Mouse (Mus musculus) urinary bladder, postnatal 10 days (tissue): ENCODE data around the gene Cd99l2.
"Not testable (repeated sequence)": the region's sequence is repeated elsewhere in the genome, so short reads cannot be mapped to it uniquely, and the experiment has no call there.

Experiments
- DNase-seq: peaks from one replicate; pipeline ENCODE4 v3.0.0; 2022; ENCODE audit warnings: low spot score

Cd99l2 gene

DNA sequence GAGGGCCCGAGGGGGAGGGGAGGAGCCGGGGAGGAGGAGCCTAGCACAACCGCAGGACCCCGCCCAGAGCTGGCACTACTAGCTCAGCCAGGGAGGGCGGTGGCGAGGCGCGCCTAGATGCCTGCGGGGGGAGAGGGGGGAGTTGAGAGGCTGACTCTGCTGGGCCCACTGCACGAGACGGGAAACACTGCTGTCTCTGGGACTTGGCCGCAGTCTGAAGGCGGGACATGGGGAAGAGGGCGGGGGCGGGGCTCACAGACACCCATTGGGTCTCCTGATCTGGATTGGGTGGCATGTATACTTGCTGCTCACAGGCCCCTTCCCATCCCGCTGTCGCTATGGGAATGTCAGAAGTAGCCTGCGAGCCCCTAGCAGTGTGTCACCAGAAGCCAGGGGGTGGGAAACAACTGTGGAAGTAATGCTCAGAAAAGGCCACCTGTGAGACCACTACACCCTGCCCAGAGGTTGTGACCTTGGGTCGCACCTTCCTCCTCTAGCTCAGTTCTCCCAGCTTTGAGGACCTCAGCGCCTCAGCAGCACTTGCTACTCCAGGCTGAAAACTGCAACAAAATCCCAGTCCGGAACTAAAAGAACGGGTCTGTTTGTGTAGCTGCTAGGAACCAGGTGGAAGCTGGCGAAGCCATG lies at the start of gene Cd99l2:
TSS of gene Cd99l2 (minus strand) at position 216 of the 645 bp plus-strand sequence.
- peak; percentile 33 for DNase-seq

DNA sequence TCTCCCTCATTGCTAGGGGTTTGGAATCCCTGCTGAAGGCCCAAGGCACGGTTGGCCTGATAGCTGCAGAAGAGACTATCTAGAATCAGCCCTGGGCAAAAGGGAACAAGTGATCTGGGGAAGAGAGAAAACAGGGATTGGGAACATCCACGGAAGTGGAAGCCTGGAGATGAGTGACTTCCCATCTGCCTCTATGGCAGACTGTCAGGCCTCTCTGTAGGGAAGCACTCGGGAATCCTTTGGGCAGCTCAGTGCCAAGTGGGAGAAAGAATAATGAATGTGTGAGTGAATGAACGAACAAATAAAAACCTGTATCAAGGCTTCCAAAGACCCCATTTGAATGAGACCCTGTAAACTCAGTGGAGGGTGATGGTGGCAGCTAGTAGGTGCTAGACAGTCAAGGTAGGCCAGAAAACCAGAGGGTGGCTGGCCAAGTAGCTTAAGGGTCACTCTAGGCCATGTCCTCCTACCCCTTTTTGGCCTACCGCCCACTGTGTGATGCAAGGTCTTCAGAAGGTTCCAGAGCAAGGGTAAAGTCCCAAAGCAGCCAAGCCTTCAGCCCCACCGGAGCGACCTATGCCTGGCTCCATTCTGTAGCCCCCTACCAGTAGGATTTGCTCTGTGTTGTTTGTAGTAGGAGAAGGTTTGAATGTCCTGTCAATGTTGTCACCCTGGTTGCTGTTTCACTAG lies 48.3 kb upstream of the Cd99l2 start:
- DNase-seq: no peak

DNA sequence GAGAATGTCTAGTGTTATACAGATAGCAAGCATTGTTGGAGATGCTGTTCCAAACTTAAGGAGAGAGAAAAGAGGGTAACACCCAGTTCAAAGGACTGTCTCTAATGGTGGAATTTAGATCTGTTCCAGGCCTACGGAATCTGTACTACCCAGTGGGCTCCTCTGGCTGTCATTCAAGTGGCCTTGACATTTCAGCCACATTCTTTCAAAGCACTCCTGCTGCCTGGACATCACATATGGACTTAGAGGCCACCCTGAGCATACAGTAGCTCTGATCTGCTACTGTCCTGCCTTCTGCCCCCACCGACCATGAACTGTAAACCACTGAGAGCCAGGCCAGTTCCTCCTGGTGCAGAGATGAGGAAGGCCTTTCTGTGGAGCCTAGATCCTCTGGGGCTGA lies 45.1 kb upstream of the Cd99l2 start:
- no peak for DNase-seq

DNA sequence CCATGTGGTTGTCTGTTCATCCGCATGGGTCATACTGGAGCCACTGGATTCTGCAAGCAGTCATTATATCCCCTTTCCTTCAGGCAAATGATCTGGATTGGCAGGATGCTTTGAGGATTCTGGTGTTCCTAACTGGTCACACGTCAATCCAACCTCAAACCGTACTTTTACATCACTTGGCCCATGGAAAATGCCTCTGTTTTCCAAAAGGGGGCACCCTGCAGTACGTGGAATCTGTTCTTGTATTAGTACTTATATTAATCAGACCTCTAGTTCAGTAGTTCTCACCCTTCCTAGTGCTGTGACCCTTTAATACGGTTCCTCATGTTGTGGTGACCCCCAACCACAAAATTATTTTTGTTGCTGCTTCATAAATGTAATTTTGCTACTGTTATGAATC lies 41.5 kb upstream of the Cd99l2 start:
- DNase-seq: no peak

DNA sequence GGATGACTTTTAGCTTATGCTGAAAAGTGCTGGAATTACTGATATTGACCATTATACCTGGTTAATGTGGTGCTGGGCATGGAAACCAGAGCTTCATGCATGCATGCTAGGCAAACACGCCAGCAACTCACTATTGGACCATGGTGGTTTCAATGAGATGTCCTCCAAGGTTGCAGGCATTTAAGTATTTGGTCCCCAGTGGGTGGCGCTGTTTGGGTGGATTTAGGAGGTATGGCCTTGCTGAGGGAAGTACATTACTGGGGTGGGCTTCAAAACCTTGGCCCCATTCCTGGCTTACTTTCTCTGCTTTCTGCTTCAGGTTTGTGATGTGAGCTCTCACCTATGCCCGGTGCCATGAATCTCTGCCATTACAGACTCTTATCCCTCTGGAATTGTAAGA lies 40.0 kb upstream of the Cd99l2 start:
- DNase-seq: no peak

DNA sequence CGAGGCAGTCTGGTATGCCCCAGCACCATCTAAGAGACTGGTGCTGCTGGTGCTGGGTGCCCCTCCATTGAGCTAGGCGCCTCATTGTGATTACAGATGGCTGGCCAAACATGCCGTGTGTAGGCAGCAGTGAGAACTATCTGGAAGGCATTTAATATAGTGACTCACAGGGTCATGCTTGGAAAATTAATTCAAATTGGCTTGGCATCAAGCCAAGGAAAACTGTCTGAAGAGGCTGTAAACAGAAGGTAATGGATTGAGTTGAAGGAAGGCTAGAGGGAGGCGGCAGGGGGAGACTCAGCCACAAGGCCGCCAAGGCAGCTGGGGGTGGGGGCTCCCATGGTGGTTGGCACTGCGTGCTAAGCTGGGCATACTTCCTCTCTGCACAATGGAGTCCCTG lies 36.0 kb upstream of the Cd99l2 start:
- no peak for DNase-seq

DNA sequence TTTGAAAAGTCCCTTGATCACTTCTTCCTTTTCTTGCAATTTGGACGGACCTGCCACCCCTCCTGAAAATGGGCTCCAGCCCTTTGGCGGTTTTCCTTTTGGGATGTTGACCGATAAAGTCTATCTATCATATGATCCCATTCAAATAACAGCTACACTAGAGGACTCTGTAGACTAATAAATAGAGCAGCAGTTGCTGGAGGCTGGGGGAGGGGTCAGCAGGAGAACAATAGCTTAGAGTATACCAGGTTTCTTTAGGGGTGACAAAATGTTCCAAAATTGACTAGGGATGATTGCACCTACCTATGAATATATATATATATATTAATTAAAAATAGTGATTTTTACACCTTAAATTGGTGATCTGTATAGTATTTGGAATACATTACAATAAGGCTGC lies 35.5 kb upstream of the Cd99l2 start:
- DNase-seq: no peak

DNA sequence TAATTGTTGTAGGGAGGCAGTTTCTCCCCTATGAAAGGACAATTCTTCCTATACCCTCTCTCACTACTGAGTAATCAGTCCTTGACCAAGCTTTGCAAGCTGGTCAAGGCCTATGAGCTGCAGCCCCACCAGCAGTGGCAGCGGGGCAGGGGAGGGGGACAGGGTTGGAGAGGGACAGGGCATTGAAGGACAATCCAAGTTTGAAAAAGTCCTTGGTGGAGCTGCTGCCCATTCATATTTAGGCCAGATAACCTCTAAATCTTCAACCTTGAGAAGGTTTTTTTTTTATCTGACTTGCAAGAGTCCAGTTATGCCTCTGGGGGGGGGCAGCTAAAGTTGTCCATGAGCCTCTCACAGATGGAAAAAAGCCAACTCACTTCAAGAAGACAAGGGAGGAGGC lies 34.8 kb upstream of the Cd99l2 start:
- DNase-seq: no peak

DNA sequence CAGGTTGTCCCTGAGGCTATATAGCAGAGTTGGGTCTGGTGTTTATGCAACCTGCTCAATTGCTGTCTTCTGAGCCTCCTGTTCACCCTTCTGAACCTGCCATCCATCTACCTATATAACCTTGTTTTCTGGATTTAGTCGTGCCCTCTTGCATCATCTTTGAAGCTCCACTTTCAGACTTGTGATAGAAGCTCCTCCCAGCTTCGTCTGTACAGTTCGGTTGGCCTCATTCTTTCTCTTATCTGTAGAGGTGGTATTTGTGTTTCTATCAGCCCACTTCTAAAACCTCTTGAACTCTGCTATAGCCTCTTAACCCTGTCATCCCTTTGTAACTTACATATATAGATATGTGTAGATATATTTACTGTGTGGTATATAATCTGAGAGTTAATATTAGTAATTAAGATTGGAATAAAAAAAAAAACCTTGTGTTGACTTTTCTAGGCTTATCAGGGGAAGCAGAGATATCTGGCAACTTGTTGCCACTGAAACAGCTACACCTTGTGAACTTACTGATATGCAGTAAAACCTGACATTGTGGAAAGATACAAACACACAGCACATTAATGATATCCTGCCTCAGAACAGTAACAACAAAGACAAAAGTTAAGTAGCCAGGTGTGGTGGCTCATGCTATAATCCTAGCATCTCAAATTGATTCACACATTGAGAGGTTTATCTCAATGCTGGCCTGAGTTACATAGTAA lies 33.1 kb upstream of the Cd99l2 start:
- DNase-seq: no peak

DNA sequence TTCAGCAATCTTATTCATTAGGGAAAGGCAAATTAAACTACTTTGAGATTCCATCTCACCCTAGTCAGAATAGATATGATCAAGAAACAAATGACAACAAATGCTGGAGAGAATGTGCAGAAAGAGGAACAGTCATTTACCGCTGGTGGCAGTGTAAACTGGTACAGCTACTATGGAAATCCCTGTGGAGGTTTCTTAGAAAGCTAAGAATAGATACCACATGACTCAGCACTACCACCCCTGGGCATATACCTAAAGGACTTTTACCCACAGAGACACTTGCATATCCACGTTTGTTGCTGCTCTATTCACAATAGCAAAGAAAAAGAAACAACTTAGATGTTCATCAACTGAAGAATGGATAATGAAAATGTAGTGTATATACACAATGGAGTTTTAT lies 31.7 kb upstream of the Cd99l2 start:
- DNase-seq: no peak

DNA sequence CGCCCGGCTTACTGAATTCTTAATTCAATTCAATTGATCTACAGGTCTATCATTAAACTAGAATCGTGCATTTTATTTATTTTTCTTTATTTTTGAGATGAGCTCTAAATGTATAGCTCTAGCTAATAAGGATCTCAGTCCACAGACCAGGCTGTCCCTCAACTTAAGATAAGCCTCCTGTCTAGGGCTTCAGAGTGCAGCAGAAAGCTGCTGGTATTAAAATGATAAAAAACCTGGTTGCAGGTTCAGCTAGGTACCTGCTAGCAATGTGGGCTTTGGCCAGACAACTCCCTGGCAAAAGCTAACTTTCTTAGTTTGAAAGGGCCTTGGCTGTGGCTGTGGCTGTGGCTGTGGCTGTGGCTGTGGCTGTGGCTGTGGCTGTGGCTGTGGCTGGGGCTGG lies 30.2 kb upstream of the Cd99l2 start:
- DNase-seq: no peak

DNA sequence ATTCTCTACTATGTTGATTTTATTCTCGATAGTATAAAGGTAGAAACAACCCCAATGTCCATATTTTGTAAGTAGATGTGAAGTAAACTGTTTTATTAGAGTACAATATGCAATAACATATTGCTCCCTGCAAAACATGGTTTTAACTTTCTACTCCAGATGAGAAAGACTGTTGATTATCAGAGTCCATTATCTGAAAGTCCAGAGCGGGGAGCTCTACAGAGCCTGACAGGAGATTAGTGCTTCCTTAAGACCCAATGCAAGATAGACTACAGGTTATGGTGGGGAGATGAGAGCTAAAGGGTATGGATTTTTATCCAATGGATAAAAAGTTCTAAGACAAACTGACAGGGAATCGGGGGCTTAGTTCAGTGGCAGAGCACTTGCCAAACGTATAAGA lies 26.6 kb upstream of the Cd99l2 start:
- no peak for DNase-seq

DNA sequence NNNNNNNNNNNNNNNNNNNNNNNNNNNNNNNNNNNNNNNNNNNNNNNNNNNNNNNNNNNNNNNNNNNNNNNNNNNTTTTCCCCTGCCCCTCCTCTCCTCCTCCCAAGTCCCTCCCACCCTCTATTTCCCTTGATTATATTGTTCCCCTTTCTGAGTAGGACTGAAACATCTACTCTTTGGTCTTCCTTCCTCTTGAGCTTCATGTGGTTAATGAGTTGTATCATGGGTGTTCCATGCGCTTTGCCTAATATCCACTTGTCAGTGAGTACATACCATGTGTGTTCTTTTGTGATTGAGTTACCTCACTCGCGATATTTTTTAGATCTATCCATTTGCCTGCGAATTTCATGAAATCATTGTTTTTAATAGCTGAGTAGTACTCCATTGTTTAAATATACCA lies 13.9 kb upstream of the Cd99l2 start:
- DNase-seq: not testable (repeated sequence)

DNA sequence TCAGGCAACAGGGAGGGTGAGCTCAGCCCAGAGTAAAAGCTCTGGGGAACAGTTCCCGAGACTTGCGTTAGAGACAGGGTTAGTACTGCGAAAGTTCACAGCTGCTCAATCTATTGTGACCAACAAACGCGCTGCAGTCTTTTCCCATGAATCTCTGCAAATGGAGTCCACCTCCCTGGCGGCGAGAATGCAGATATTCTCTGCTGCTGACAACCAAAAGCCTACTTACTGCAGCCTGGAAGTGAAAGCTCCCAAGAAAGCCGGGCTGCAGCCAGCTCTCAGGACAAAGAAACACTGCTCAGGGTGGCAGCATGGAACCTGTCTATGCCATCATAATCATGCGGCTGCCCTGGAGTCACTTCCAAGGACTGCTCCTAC lies 619 bp upstream of the Cd99l2 start:
- DNase-seq: no peak

DNA sequence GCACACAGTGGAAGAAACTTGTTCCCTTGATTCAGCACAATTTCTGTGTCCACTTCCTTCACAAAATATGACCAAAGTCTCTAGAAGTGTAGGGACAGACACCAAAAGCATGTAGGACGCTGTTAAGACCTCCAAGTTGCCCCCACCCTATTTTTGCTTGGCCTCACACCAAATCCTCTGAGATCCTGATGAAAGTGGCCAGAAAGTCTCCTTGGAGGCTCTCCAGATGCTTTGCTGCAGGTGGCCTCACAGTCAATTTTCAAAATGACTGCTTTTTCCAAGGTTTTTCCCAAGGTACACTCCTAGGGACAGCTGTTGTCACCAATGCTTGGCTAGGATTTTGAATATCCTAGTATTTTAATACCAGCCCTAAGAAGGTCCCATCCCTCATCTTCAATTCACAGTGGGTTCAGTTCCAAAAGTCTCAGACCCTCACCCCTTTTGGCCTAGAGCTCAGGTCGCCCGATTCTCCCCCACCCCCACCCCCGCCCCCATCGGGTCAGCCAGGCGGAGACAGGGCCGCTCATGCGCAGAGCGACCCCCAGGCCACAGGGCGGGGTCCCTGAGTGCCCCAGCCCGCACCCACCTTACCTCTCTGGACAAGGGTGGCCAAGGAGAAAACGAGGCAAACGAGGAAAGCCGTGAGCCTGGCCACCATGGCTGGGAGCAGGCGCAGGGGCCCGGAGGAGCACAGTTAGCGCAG lies 567 bp downstream of the Cd99l2 start:
- DNase-seq: no peak

DNA sequence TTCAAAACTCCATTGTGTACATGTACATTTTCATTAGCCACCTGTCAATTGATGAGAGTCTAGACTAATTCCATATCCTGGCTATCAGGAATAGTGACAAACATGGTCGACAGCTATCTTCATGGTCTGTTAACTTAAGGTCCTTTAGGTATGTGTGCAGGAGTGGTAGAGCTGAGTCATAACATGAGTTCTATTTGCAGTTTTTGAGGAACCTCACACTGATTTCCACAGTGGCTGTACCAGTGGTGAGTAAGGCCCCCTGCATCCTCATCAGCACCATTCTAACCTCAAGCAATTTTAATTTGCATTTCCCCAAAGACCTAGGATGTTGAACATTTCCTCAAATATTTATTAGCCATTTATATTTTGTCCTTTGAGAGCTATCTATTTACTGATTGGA lies 3.3 kb downstream of the Cd99l2 start:
- no peak for DNase-seq

DNA sequence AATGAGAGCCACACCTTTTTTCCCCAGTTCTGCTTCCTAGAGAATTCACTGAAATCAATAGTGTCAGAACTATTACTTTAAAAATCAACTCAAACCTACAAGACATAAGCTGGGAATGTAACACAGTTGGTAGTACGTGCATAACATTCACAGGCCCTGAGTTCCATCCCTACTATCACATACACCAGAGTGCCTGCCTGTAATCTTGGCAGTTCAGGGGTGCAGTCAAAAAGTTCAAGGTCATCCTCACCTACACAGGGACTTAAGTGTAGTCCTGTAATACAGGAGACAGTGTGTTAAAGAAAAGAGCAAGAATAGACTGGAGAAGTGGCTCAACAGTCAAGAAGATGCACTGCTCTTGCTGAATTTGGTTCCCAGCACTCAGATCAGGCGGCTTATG lies 10.4 kb downstream of the Cd99l2 start:
- no peak for DNase-seq

DNA sequence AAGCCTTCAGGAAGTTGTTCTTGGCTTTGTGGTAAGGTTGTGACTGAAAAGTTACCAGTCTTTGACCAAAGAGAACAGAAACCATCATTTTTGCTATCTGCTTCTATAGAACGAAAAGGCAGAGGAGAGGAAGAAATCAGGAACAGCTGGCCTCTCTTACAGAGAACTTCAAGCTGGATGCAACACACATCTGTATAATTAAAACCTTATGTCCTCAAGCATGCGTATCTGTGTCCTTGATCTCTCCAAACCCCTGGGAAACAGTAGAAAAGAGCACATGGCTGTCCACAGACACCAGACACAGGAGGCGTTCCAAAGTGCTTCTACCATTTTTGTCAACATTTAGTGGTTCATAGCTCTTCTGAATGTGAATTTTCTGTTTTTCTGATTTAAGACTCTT lies 16.7 kb downstream of the Cd99l2 start:
- no peak for DNase-seq

DNA sequence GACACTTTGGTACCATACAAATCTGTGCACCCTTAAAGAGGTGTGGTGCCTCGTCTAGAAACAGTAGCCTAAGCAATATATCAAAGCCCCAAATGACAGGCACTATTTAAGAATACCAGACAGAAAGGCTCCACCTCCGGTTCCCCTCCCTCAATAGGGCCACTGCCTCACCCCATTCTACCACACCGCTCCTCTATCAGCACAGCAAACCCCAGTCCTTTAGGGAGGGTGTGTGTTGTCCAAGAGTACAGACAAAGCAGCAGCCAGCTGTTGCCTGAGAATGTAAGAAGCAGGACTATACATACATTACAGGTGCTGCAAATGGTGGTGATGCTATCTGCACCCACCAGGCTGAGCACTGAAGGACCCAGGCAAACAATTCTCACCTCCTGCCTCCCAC lies 17.2 kb downstream of the Cd99l2 start:
- no peak for DNase-seq

DNA sequence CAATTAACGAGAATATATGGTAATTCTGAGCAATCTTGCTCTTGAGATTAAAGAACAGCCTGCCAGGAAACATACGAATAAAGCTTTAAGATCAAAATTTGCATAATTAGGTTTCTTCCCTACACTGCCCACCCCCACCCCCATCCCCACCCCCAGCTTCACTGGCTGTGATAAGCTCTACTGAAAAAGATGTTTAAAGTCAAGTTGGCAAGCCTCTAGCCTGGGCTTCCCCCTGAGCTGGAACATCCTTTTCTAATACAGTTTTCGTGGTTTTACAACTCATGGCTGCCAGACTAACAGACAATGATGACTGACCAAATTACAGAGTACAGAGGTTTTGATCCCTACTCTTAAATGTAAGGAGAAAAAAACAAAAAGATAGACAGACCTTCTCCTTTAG lies 17.6 kb downstream of the Cd99l2 start:
- DNase-seq: no peak

DNA sequence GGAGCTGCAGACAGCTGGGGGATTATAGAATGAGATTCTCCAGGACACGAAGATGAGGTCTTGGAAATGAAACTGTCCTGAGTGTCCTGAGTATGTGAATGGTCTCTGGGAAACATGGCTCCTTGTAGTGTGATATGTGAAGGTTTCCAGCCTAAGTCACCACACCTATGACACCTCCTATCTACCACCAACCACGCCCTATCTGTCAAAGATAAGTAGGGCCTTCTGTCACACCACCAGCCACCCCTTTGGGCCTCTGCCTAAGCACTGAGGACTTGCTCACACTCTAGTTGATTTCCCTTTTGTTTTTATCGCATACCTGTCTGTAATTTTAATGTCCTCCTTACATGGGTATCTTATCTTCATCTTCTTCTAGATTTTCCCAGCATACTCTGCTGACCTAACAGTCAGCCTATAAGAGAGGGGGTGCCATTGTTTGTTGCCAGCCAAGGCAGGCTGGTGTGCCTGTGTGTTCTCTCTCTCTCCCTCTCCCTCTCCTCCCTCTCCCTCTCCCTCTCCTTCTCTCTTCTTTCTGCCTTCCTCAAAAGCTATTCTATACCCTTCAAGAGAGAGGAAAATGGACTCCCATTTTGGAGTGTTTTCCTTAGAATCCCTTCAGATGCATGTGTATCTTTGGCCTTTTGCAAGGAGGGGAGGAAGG lies 18.2 kb downstream of the Cd99l2 start:
- no peak for DNase-seq

DNA sequence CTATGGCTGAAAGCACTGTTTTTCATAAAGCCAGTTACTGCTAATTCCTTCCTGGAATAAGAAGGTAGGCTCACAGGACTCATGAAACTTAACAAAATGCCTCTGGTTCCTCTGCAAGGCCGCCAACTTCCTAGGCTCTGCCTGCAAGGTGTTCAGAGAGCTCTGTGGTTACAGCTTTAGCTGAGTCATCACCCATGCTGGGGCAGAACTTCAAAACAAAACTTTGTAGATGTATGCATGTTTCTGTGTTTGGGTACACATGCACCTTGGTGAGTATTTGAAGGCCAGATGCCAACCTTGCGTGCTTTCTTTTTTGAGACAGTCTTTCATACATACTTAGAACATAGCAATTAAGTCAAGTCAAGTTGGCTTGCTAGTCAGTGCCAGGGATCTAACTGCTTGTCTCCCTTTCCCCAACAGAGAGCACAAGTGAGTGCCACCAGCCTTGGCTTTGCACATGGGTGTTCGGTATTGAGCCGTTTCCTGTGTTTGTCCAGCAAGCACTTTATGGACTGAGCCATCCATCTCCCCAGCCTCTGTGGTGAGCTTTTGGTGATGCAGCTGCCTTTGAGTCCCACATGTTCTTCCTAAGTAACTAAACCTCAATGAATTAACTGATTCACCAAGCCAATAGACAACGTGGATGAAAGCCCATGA lies 23.9 kb downstream of the Cd99l2 start:
- DNase-seq: no peak
